Mouse (Mus musculus) mouse trophoblast stem cell (cell line): ENCODE data around the gene Zranb3.
"Not testable (repeated sequence)": the region's sequence is repeated elsewhere in the genome, so short reads cannot be mapped to it uniquely, and the experiment has no call there.

Experiments used
- in situ Hi-C, 2 experiments: fragments of 300-500 bp; cut with MseI, MboI; formaldehyde crosslinking; loops; 2 replicates in 1 of 2; 3 replicates in 1 of 2; pipeline ENCODE4 v1.15.1; 2025

The Zranb3 gene

DNA sequence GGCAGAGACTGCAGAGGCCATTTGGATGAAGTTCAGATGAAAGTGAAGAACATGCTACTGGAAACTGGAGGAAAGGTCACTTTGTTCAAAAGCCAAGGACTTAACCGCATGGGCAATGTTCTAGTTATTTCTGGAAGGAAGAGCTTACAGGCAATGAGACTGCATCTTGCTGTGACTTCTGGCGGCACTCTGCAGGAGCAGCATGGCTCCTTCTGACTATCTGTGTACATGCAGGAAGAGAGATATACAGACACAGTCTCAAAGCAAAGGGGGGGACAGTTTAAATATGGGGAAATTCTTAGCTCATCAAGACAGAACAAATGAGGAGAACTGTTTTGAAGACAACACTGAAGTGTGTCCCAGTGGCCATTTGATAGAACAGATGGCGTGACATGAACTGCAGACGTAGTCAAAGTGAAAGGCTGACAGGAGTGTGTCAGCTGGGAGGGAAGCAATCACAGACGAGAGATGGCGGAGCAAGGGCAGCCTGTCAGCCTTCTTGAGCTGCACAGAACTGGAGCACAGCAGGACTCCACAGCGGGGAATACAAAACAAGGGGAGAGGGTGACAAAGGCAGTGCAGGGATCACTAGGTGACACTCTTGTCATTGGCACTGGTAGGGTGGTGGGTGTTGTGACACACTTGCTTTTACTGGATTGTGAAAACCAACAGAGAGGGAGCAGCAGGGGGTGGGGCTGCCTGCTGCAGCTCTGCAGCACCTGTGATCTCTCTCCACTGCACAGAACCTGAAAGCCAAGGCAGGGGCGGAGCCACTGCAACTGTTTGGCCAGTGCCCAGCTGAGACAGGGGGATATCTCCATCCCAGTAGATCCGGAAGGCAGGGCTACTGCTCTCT is 112.7 kb downstream of the Zranb3 start:
- in situ Hi-C loops = no loop called here

DNA sequence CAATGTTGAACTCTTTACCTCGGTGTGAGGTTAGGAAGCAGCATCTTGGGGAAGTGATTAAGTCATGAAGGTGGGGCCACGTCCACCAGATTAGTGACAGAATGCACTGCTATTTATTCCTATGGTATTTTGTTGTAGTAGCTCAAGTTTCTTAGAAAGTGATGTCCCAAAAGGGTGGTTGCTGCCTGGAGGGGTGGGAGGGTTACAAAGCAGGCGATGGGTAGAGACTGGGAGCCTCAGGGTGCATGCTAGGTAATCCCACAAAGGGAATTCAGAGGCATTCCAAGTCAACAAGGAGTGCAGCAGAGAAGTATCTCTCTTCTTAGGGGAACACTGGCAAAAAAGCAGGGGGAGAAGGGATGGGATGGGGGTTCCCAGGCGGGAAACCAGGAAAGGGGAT is 113.5 kb downstream of the Zranb3 start:
- in situ Hi-C loops = no loop called here

DNA sequence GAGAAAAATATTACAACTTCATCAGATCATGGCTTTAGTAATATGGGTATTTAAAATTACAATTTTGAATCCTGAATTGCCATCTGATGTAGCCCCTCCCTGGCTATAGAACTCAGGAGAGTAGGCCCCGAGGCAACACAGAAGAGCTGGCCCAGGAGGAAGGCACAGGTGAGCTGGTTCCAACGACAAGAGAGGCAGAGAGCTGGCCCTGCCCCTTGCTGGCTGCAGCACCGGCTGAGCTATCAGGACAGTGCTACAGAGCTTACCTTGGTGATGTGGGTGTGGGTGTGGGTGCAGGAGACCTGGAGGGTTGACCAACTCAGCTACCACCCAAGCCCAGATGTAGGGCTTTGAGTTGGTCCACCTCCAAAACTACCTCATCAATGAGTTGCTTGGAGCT is 114.6 kb downstream of the Zranb3 start:
- in situ Hi-C loops = no loop called here

DNA sequence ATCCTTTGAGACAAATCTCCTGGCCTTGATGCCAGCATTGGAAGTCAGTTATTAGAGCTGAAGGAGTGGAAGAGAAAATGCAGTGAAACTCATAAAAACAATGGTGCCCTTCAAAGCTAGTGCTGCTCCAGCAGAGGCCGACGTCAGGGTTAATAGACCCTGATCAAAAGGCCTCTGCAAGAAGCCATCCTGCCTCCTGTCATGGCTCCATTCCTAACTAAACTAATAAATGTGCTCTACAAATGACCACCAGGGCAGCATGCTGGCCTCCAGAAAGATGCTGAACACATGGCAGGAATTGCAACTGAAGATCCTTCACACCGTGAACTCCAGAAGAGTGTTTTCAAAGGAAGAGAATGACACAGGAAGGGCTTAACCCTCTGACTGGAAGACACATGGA is 117.5 kb downstream of the Zranb3 start:
- in situ Hi-C loops = no loop called here

DNA sequence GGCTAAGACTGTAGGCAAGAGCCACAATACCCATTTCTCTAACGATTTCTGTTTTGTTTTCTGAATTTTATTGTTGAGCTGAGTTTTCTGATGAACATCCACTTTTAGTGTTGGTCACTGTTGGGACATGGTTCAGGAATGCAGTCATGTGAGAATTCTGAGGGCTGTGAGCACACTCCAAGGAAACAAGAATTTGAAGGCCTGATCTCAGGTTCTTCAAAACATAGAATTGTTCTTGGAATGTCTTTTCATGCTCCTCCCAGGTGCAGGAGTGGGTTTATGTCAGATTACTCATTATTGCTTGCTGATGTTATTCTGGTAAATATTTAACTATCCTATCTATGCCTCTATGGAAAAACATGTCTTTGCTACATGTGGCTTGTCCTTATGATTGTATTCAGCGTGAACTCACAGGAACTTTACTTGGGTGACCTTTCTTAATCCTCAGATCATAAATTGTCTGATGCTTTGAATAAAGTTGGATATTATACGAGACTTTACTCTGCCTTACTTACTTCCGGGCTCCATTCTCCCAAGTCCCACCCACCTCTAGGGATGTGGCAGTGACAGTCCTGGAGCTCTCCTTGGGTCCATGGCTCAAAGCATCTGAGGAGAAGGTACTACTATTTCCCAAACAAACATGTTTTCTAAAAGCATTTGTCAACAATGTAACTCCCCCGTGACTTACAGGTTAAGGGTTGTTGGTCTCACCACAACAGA is 119.4 kb downstream of the Zranb3 start:
- in situ Hi-C loops = no loop called here

DNA sequence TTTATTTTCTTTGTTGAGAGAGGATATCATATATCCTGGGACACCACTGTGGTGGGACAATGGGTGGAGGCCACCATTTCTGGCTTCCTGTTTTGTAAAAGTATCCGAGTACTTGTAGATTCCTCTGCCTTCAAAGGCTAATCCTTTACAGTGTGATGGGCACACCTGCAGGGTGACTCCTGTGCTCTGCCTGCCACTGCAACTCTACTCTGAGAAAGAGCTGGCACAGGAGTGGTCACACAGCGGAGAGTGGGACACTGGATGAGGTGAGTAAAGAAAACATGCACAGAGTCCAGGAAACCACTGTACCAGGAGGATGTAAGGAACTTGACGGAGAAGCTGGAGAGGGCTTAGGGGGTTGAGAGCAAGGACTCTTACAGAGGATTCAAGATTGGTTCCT is 120.6 kb downstream of the Zranb3 start:
- in situ Hi-C loops = no loop called here

DNA sequence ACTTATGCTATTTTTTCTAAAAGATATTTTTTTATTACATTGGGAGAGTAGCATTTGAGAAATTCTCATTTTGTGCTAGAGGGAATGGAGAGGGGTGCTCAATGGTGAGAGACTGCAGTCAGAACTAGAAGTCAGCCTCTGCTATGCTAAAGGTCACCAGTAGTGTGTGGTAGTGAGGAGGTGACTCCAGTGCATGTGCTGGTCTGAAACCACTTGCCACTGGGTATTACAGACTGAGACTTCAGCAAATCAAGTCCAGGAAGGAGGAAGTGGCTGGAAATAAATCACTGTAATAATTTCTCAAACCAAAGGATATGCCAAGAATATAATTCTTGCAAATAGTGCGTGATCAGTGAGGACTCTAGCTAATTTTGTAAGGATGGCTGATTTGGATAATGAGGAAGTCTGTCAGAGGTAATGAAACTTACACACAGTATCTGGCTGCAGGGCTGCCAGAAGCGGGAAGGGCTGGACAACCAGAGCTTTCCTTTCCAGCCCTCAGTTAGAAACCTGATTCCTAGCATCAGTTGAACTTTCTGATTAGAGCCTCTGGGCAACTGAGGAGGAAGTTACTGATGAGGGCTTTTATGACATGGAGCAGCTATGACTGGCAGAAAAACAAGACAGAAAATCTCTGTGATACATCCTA is 121.8 kb downstream of the Zranb3 start:
- in situ Hi-C loops = no loop called here

DNA sequence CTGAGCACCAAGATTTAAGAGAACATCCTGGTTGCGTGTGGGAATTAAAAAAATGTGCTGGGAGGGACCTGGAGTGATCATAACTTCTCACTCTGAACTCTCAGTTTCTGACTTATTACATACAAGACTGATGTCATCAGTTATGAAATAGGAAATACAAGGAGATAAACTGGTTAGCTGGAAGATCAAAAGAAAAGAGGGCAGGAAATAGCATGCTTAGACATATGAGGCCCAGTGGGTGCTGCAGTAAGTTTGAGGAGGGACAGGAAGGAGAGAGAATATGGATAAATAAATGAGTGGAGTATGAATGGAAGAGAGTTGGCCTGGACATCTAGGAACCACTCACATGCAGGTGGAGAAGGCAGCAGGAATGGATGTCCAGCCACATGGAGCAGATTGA is 124.7 kb downstream of the Zranb3 start:
- in situ Hi-C loops = no loop called here

DNA sequence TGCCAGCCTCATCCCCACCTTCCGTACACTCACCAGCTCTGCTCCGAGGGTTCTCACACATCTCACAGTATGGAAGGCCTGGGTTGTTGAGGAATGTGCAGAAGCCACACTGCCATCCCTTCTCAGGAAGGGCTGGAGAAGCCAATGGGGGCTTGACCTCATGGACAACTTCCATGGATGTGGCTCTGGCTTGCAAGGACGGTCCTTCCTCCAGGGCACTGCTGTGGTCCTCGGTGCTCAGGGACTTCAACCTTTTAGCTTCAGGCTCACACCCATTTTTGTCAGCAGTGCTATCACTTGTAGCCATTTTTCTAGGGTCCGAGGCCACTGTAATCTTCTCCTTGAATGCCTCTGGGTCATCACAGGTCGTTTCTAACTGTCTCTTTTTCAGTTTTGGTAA is 126.7 kb downstream of the Zranb3 start:
- in situ Hi-C loops = no loop called here

DNA sequence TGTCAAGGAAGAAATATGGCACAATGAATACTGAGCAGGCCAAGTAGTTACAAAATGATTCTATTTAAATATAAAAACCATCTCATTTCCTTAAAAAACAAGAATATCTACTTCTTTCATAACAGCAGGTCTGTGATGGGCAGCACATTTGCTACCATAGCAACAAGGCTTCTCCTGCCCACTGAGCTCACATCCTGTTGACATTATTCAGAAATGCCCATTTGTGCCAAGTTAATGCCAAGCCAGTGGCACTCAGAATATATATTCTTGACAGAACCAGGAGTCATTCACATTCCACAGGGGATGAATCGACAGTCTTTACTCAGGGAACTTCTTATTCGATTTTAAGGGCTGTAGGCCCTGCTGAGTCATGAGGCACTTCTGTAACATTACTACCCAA is 127.2 kb downstream of the Zranb3 start:
- in situ Hi-C loops = no loop called here

DNA sequence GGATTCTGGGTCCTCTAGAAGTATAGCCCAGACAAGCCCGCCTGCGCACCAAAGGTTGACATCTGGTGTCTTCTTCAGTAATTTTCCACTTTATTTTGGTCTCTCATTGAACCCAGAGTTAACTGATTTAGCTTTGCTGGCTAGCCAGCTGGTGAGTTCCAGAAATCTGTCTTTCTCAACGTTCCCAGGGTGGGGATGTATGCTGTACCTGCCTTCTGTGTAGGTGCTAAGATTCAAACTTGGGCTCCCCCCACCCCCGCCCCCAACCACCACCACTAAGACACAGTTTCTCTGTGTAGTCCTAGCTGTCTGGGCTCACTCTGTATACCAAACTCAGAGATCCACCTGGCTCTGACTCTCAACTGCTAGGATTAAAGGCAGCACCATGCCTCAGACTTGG is 128.8 kb downstream of the Zranb3 start:
- in situ Hi-C loops = no loop called here

DNA sequence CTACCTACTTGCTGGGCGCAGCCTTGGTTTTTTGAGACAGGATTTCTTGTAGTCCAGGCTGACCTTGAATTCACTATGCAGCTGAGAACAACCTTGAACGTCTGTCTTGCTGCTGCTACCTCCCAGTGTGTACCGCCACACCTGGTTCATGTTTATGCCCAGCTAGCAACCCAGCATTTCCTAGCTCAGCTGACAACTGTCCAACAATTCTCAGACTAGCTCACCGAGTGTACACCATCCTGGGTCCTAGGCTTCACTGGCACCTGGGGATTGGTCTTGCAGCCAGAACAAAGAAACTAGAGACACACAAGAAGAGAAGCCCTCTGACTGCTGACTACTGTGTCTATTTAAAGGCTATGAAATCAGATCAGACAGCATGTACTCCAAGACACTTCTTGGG is 132.0 kb downstream of the Zranb3 start:
- in situ Hi-C loops = no loop called here

DNA sequence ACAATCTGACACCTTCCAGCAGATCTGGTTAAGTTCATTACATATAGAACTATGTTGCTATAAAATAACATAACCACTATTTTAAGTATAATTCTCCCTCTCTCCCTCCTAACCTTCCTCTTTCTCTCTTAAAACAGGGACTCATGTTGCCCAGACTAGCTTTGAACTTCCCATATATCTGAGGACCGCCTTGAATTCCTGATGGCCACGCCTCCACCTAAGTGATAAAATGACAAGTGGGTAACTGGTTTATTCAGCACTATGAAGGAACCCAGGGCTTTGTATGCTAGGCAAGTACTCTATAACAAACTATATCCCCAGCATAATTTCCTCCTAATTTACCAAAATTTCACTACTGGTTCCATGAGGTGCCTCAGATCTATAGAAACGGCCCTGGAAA is 139.5 kb downstream of the Zranb3 start:
- in situ Hi-C loops = no loop called here

DNA sequence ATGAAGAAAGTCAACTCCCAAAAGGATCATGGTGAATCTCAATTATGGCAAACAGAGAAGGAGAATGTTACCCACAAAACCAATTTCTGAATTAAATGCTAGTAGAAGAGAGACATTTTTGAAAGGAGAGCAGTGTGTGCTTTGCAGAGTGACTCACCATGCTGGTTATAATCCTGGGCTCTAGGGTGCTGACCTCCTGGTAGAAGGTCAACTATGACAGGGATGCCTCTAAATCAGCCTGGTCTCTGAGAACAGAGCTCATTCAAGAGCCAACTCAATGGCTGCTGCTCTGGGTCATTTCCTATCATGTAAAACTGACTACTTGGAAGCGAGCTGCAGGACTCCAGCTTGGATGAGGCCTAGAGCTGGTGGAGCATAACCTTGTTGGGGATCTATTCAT is 141.7 kb downstream of the Zranb3 start:
- in situ Hi-C loops = no loop called here

DNA sequence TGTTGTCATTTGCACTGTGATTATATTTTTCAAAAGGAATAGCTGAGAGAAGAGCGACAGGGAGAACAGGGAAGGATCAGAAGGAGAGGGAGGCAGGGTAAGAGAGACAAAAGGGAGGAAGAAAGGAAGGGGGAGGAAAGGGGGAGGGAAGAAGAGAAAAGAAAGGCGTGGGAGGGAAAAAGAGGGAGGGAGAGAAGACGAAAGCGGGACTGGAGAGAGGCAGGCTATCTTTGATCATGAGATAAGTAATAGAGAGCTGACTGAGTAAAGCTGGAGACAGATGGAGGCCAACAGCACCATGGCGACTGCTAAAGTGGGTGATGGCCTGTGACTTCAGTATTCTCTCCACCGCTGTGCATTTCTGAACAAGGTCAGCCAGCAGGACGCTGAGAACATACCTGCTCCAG is 143.5 kb downstream of the Zranb3 start:
- in situ Hi-C loops = no loop called here

DNA sequence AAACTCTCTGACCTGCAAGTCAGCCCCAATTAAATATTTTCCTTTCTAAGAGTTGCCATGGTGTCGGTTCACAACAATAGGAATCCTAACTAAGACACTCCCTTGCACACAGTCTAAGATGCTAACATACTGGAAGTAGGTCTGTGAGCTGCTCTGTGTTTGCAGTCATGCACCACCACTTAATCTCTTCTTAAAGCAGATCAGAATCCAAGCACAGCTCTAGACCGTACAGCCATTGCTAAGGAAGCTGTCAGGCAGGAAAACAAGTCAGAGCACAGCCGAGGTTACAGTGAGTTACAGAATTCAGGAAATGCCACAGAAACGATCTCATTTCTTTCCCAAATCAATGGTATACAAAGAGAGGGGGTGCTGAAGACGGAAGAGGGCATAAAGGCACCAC is 144.0 kb downstream of the Zranb3 start:
- in situ Hi-C loops = no loop called here

DNA sequence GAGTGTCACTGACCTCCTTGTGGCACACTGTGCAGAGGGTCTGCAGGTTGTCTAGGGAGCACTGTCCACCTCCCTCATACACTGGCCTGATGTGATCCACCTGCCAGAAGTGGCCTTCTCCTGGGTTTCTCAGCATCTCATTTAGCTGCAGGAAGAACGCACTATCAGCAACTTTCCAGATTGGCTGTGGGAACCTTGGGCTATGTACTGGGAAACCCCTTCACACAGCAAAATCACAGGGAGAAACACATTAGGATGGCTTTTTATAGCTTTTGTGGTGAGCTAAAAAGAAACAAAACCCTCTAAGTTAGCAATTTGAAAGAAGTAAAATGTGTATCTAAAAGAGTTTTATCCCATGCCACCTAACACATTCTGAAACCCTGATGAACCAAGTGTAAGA is 146.3 kb downstream of the Zranb3 start:
- in situ Hi-C loops = no loop called here

DNA sequence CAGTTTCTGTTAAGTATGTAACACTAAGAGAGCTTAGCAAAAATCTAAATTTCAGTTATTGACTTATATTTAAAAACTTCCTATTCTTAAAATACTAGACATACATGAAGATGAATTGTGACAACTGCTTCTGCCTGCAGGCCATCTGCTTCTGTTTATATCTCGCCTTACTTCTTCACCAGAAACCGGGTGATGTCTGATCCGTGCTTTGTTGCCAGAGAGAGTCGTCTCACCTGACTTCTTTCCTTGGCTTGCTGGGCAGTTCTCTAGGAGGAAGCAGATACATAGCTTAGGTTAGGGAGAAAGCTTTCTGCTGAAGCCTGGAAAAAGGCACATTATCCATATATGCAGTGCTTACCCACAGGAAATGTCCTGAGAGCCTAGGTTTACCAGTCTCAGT is 148.0 kb downstream of the Zranb3 start:
- in situ Hi-C loops = no loop called here

DNA sequence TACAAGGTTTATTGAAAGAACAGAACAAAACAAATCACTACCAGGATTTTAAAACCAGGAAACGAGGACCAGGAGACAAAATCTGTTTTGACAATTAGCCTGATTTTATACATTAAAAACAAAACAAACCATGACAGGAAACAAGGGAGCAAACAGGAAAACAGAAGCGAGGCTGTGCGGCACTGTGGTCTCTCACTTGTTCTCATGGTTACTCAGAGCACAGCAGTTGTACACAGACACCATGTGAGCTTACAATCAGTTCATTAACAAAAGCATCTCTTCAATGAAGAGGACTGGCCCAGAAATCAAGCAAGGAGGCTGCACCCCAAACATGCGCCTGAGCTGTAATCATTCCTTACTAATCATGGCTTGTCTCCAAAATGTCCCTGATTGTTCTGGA is 148.6 kb downstream of the Zranb3 start:
- in situ Hi-C loops = not testable (repeated sequence)

DNA sequence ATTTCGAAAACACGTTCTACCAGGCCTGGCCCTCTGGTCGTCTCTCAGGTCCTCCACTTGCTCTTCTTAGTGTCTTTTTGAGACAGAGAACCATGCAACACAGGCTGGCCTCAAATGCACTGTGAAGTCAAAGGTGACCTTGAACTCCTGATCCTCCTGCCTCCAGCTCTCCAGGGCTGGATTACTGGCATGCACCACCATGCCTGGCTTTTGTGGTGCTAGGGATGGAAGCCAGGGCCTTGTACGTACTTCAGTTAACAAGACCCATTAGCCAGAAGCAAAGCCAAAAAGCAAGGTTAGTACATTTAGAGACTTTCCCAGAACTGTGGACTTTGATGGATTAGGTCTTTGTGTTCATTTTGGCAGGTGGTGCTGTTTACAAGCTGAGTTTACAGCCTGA is 150.6 kb downstream of the Zranb3 start:
- in situ Hi-C loops = no loop called here

DNA sequence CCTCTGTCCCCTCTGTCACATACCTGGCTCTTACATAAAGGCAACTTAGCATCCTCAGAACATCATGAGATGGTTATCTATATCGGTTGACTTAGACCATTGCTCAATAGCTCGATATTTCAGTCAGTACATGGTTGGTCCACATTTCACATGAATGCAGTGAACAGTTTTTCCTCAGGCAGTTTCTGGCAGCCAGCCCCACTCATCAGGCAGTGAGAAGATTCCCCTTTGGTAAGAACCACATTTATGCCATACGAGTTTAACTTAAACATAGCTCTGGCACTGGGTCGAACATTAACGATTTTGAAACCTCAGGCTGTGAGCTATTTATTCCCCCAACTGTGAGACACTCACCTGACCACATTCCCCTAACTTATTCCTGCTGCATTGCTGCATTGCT is 154.1 kb downstream of the Zranb3 start:
- in situ Hi-C loops = no loop called here

DNA sequence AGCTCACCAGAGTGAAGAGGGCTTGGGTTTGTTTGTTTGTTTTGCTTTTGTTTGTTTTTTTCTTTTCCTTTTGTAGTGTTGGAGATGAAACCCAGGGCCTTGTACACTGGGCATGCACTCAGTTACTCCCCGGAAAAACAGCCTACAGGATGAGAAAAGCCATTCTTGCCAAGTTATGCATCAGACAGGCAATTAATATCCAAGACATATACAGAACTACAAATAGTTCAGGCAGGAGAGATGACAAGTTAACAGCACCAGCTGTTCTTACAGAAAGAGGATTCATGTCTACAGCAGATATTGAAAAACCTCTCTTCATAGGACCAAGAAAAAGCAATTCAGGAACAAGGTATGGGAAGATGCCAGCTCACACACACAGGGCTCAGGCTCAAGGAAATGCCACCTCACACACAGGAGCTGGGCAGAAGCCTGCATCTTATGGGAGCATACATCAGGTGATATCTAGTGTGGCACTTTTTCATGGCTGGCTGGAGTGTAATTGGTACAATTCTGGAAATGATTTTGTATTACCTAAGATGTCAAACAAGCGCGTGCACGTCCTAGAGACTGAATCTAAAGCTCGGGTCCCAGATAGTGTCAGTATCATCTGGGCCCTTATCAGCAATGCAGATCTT is 156.1 kb downstream of the Zranb3 start:
- in situ Hi-C loops = no loop called here
